ENCODE assay signal across 10 mouse cellular contexts in genomic region chr1:131274725-131275539, GRCm38 (mm10). TPM values are rescaled to one million over a fixed set of nuclear protein-coding genes. Genes with fewer than 3 reads are reported as not detected.
DNase-seq lines count a peak whose midpoint lies in the region; ATAC-seq and TF ChIP-seq lines count a peak whose summit lies in the region.
"Had no signal": no experiment of that assay in that cellular context is flagged by ENCODE, and none has a peak within 500 bp of the region (broad histone marks: within the 10 kb centered on the region; RNA-seq: fewer than 3 reads in every experiment).

No protein-coding gene starts in this region.

- intact Hi-C loops in left cerebral cortex, postnatal 36 days (cut with DNase I) = loop anchor here (5.0 kb wide), 1 partner anchor 478 kb away; no protein-coding TSS in a partner anchor

- DNase-seq in forebrain, postnatal 0 days = no peak
- DNase-seq in testis, postnatal 10 days (ENCODE audit: low spot score) = no peak
- DNase-seq in kidney, postnatal 14 days = peak; percentile 66
- no peak for DNase-seq in left cerebral cortex, postnatal 36 days (ENCODE audit: low spot score in 2 of 2)
- DNase-seq in layer of hippocampus, postnatal 25 days (ENCODE audit: extremely low spot score in 1 of 2, low spot score in 1 of 2) = no peak
- DNase-seq: B cell, adult 2 months; left cerebral cortex, postnatal 4 days had no signal

- no peak overlapping the region for H3K4me2 ChIP-seq in forebrain, postnatal 0 days (ENCODE audit: low read depth)
- H3K4me2 ChIP-seq in forebrain, embryonic 16.5 days (ENCODE audit: low read length) = no peak overlapping the region
- H3K4me2 ChIP-seq in stomach, embryonic 16.5 days (ENCODE audit: low read depth, low read length) = no peak overlapping the region

- H3K27ac ChIP-seq in forebrain, postnatal 0 days (ENCODE audit: low read depth, low read length) = no peak overlapping the region
- H3K27ac ChIP-seq in forebrain, embryonic 16.5 days (ENCODE audit: low read length) = no peak overlapping the region
- no peak overlapping the region for H3K27ac ChIP-seq in testis, adult 2 months (ENCODE audit: control insufficient read depth, insufficient read depth, low read depth, low read length)
- no peak overlapping the region for H3K27ac ChIP-seq in stomach, embryonic 16.5 days (ENCODE audit: low read length)

- TF ChIP-seq POLR2A in testis, adult 2 months (IDR thresholded peaks at IDR 0.05; ENCODE audit: control insufficient read depth, low read depth, low read length) = no peak

- no peaks in the 10 kb centered on the region for H3K27me3 ChIP-seq in forebrain, postnatal 0 days (ENCODE audit: insufficient read depth, low read length)
- H3K27me3 ChIP-seq in forebrain, embryonic 16.5 days (replicated peaks; ENCODE audit: control insufficient read depth, insufficient read depth, low read length) = no peaks in the 10 kb centered on the region
- no peaks in the 10 kb centered on the region for H3K27me3 ChIP-seq in testis, adult 2 months (ENCODE audit: control insufficient read depth, insufficient read depth, low read length)
- no peaks in the 10 kb centered on the region for H3K27me3 ChIP-seq in stomach, embryonic 16.5 days (ENCODE audit: control insufficient read depth, insufficient read depth, low read length)

- H3K9ac ChIP-seq in forebrain, postnatal 0 days = no peak overlapping the region
- H3K9ac ChIP-seq in forebrain, embryonic 16.5 days (replicated peaks; ENCODE audit: low read depth, low read length) = no peak overlapping the region
- no peak overlapping the region for H3K9ac ChIP-seq in stomach, embryonic 16.5 days (ENCODE audit: low read length)

- H3K4me1 ChIP-seq in forebrain, postnatal 0 days (ENCODE audit: insufficient read depth) = no peaks in the 10 kb centered on the region
- peaks cover 2% of the 10 kb centered on the region for H3K4me1 ChIP-seq in forebrain, embryonic 16.5 days (replicated peaks; ENCODE audit: control insufficient read depth, insufficient read depth, low read length)
- H3K4me1 ChIP-seq in testis, adult 2 months (ENCODE audit: control insufficient read depth, insufficient read depth, low read length) = peaks cover 8% of the 10 kb centered on the region
- peaks cover 21% of the 10 kb centered on the region for H3K4me1 ChIP-seq in stomach, embryonic 16.5 days (ENCODE audit: control insufficient read depth, insufficient read depth, low read length)

- no peaks in the 10 kb centered on the region for H3K36me3 ChIP-seq in forebrain, postnatal 0 days (ENCODE audit: insufficient read depth)
- no peaks in the 10 kb centered on the region for H3K36me3 ChIP-seq in forebrain, embryonic 16.5 days (ENCODE audit: control insufficient read depth, insufficient read depth)
- H3K36me3 ChIP-seq in testis, adult 2 months (ENCODE audit: control insufficient read depth, insufficient read depth, low read length) = no peaks in the 10 kb centered on the region
- no peaks in the 10 kb centered on the region for H3K36me3 ChIP-seq in stomach, embryonic 16.5 days (ENCODE audit: control insufficient read depth, insufficient read depth, low read length)

- WGBS in forebrain, postnatal 0 days = 55% methylated on average over 22 of the region's 22 CpGs
- WGBS in forebrain, embryonic 16.5 days = 60% methylated on average over 22 of the region's 22 CpGs
- WGBS in stomach, embryonic 16.5 days = 38% methylated on average over 22 of the region's 22 CpGs

- ATAC-seq in forebrain, postnatal 0 days = no peak
- no peak for ATAC-seq in forebrain, embryonic 16.5 days
- ATAC-seq in stomach, embryonic 16.5 days (ENCODE audit: insufficient read depth, low FRiP score) = peak; percentile 26; the same call in 1 of the 2 replicates

- H3K9me3 ChIP-seq in forebrain, postnatal 0 days (ENCODE audit: low read length) = no peaks in the 10 kb centered on the region
- no peaks in the 10 kb centered on the region for H3K9me3 ChIP-seq in forebrain, embryonic 16.5 days (ENCODE audit: control insufficient read depth, low read length)
- no peaks in the 10 kb centered on the region for H3K9me3 ChIP-seq in stomach, embryonic 16.5 days (replicated peaks; ENCODE audit: control insufficient read depth, low read length)

- H3K4me3 ChIP-seq in forebrain, postnatal 0 days (ENCODE audit: low read depth, low read length) = no peak overlapping the region
- H3K4me3 ChIP-seq in forebrain, embryonic 16.5 days (replicated peaks; ENCODE audit: low read length) = no peak overlapping the region
- H3K4me3 ChIP-seq in testis, adult 2 months (ENCODE audit: control insufficient read depth, low read depth, low read length) = peak overlapping the region; percentile 6; the same call in 1 of the 2 replicates
- H3K4me3 ChIP-seq in stomach, embryonic 16.5 days (replicated peaks; ENCODE audit: low read length) = no peak overlapping the region

- TF ChIP-seq CTCF in forebrain, postnatal 0 days (IDR thresholded peaks at IDR 0.05; ENCODE audit: low read depth) = peak; percentile 29; the same call in 1 of the 2 replicates
- TF ChIP-seq CTCF in testis, adult 2 months (IDR thresholded peaks at IDR 0.05; ENCODE audit: control insufficient read depth, insufficient read depth, insufficient replicate concordance, low read depth, low read length) = no peak

RNA-seq across cellular contexts. Expression of gene Ikbke, which starts 4.5 kb away (rescaled TPM):
- 1.9 and 2.6 TPM in 2 replicates for total RNA-seq in forebrain, postnatal 0 days (2014; rRNA removed)
- 0.65 and 0.73 TPM in 2 replicates for polyA plus RNA-seq in forebrain, postnatal 0 days (2015; fragmentation: Nextera tagmentation; extraction: Ambion mirVana)
- 0.40 and 0.91 TPM in 2 replicates for polyA plus RNA-seq in forebrain, embryonic 16.5 days (2015; fragmentation: Nextera tagmentation; extraction: Ambion mirVana)
- polyA plus RNA-seq in testis, adult 2 months (2012; rRNA removed) = 1.4 and 1.9 TPM in 2 replicates
- polyA plus RNA-seq in stomach, embryonic 16.5 days (2015; fragmentation: Nextera tagmentation; extraction: Ambion mirVana) = 8.1 and 8.5 TPM in 2 replicates
- 1 to 10 TPM in 1 of 2 experiments, under 1 TPM in 1; 0.69 to 2.5 TPM for total RNA-seq in left cerebral cortex, postnatal 36 days (2021)
- total RNA-seq in layer of hippocampus, postnatal 25 days (2021) = 1 to 10 TPM in 1 of 2 experiments, under 1 TPM in 1; 0.98 to 2.7 TPM

RNA-seq across cellular contexts. Expression of gene Rassf5, which starts 29.9 kb away (rescaled TPM):
- total RNA-seq in forebrain, postnatal 0 days (2014; rRNA removed) = 2.2 and 6.7 TPM in 2 replicates
- 1.6 and 2.7 TPM in 2 replicates for polyA plus RNA-seq in forebrain, postnatal 0 days (2015; fragmentation: Nextera tagmentation; extraction: Ambion mirVana)
- polyA plus RNA-seq in forebrain, embryonic 16.5 days (2015; fragmentation: Nextera tagmentation; extraction: Ambion mirVana) = 1.9 and 2.5 TPM in 2 replicates
- polyA plus RNA-seq in testis, adult 2 months (2012; rRNA removed) = 1.1 and 1.5 TPM in 2 replicates
- polyA plus RNA-seq in stomach, embryonic 16.5 days (2015; fragmentation: Nextera tagmentation; extraction: Ambion mirVana) = 7.0 and 7.1 TPM in 2 replicates
- 10 to 100 TPM; 24.6 to 31.7 TPM for total RNA-seq in left cerebral cortex, postnatal 36 days (2021)
- 10 to 100 TPM; 18.8 to 21.4 TPM for total RNA-seq in layer of hippocampus, postnatal 25 days (2021)
